Mouse (Mus musculus) liver, adult (tissue): ENCODE data around the gene Sept11.

ENCODE experiments used
- GATA4 ChIP-seq: IDR thresholded peaks from 2 replicates; pipeline ENCODE4 v1.6.1; 2014; ENCODE audit warnings: mild to moderate bottlenecking, low read length; ENCODE audit not compliant: insufficient replicate concordance

The Sept11 gene

DNA sequence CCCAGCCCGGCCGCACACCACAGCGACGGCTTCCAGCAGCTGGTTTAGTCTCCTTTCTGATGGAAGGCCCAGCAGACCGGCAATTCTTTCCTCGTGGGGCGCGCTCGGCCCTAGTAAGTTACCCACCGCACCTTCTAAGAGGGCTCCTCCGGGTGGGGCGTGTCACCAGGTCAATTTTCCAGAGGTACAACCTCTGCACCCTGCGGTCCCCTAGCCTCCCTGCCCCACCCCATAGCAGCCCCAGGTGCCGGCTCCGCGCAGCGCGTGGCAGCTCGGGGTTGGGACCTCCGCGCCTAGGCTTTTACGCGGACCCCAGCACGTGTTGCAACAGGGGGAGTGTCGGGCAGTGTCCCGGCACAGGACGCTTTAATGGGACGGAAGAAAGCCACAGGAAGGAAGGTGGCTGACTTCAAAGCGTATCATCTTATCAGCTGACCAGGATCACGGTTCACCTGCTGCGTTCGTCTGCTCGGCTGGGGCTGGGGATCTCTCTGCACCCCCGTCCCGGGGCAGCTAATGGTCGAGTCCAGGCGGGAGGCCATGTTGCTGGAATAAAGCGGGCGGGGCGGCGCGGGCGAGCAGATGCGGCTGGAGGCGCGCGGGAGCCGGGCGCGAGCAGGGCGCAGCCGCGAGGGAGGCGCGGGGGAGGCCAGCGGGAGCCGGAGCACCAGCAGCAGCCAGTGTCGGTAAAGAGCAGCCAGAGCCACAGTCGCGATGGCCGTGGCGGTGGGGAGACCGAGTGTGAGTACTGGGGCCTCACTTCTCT is at the start of gene Sept11:
Gene Sept11, plus strand, starts transcription at position 581 of the 766 bp plus-strand sequence.
- TF ChIP-seq GATA4 = peak; percentile 46; the same call in 1 of the 2 replicates

DNA sequence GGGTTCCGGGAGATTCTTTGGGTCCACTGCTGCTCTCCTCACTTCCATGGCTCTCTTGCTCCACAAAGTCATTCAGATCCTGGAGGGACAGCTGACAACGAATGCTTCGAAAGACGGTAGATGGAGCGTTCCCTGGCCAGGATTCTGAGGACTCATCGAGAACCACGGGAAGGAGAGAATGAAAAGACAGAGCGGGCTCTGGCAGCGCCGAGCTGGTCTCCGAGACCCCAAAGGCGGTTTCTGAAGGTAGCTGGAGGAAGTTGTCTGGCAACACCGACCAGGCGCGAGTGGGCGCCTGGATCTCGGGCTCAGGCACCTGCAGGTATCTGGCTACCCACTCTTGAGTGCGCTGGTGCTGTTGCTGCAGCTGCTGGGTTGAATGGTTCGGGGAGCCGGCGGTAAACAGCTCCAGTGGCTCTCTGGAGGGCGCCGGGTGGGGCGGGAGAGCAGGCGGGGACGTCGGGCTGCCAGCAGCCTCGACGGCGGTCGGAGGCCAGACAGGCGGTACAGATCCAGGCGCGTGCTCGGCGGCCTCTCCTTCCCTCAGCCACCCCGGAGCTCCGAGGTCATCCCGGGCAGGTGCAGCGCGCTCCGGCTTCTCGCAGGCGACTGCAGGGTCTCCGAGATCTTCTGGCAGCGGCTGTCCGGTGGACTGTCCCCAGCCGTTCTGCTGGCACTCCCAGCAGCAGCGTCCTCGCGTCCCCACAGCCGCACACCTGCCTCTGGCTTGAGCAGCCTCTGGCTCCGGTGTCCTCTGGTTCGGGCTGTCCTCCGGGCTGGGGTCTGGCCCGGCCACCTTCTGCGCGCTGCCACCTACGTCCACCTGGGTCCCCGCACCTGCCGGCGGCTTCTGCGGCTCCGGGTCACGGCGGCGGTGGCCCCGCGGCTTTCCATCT is 49.3 kb upstream of the Sept11 start:
- no peak for TF ChIP-seq GATA4

DNA sequence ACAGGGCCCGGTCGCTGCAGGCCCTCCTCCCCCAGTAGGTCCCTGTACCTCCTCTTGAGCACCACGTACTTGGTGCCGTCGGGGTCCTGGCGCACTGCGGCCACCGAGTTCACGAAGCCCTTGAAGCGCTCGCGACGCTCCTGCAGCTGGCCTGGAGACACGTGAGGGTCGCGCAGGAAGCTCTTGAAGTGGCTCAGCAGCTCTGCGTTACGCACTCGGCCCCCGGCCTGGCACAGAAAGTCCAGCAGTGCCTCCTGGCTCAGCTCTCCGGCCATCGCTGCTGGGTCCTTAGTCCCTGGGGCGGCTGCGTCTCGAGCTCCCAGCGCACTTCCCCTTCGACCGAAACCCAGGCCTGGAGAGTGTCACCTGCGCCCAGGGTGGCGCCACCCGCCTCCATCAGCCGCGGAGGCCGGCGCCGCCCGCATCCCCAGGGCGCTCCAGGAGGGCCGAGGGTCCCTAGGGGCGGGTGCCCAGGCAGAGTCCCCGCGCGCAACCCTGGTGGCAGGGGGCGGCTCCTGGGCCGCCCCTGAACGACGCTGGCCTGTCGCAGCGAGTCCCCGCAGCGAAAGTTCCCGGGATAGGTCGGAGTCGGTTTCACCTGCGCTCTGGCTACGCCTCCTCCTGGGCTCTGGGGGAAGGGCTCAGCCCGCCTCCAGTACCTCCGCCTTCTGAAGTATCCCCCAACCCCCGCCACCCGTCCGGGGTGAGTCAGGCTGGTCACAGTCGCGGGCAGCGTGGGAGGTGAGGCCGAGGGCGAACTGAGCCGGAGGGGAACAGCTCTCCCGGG is 48.5 kb upstream of the Sept11 start, which contains the start of gene Sowahb:
Gene Sowahb, minus strand, starts transcription at position 439 of the 787 bp plus-strand sequence.
- no peak for TF ChIP-seq GATA4

DNA sequence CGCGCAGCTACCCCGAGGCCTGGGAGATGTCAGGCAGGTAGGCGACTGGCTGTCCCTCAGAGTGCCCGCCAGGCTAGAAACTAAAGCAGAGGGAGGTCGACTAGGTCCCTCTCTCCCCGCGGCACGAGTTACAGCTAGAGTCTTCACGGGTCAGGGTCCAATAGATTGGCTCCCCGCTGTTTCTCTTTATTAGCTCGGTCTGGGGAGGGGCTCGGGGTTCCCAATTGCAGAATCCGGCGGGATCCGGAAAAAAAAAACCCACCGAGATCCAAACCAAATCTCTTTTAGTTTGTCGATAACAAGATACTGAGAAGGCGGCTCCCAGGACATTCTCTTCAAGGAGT is 47.9 kb upstream of the Sept11 start:
- TF ChIP-seq GATA4 = no peak

DNA sequence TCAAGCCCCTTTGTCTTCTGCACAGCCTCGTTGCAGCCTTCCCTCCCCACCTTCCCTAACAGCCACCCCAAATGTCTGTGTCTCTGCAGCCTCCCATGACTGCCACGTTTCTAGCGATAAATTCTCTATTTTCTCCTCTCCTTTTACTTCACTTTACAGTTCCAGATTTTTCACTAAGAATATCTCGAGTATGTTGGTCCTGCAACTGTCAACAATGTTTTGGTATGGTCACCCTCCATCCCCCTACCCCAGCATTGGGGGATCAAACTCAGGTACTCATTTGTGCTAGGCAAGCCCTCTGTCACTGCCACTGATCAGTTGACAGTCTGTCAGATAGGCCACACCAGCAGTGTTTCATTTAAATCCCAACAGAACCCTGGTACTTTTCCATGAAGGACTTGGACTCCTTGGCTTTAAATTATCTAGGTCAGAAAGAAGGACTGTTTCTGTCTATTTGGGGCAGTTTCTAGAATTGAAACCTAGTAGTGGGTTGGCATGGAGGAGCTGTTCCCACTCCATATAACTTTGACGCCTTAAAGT is 46.9 kb upstream of the Sept11 start:
- TF ChIP-seq GATA4 = no peak

DNA sequence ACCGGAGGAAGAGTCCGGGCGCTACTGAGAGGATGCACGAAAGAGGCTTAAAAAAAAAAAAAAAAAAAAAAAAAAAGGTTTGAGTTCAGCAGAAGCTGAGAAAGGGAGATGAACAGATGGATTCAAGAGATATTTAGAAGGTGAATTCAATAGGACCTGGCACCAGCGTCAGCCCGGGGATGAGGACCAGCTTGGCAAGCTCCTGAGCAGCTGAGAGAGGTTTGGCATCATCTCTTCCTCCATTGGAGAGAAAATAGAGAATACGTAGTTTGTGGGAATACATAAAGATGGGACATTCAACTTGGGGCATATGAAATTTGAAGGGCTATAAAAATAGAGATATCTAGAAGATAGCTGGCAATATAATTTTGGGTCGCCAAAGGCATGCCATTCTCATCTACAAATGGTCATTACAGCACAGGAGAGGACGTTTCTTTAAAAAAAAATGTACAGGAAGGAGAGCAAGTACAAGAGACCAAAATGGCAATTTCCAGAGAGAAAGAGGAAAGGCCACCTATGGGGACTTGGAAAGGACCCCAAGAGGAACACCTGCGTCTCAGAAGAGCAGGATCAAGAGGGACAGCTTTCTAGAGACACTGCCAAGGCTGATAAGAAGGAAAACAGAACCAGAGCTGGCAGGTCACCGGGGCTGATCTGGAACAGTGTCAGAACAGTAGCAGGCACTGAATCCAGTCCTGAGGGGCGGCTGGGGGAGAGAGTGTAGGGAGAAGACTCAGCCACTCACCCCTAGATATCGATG is 44.6 kb upstream of the Sept11 start:
- TF ChIP-seq GATA4 = no peak

DNA sequence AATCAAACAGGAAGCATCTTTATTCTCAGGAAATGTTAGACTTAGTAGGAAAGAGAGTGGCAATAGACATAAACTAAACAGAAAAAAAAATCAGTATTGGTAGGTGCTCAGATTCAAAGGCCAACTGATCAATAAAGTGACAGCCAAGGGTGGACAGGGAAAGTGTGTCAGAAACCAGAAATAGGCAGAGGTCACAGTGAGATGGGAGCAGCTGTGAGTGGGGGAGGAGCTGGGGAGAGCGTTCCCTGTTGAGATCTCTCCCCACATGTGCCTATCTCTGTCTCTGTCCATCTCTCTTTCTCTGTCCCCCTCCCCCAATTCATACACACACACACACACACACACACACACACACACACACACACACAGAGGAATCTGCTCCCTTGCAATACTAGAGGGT is 43.3 kb upstream of the Sept11 start:
- no peak for TF ChIP-seq GATA4

DNA sequence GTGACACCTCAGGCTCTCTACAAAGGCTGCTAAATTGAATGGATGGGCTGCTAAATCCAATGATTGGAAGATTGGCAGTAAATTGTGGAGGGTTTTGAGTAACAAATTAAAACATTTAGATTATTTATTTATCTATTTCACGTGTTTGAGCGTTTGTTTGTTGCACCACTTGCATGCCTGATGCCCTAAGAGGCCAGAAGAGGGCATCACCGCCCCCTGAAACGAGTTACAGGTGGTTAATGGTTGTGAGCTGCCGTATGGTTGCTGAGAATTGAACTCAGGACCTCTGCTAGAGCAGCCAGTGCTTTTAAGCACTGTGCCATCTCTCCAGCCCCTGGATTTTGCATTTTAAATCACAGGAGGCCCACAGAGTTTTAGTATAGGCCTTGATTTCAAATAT is 42.2 kb upstream of the Sept11 start:
- no peak for TF ChIP-seq GATA4

DNA sequence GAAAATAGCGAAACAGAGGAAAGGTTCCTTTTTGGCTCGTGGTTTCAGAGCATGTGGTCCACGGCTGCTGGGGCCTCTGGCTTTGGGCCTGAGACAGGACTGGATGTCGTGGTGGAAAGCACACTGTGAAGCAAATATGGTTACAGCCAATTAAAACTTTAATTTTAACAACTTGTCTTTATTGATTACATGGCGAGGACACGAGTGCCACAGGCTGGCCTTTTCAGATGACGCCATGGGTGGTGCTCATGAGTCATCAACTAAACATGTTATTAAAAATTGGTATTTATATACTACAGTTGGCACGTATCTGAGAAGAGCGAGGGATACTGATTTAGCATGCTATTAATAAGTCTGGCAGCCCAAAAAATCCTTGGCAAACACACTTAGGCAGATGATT is 41.3 kb upstream of the Sept11 start:
- TF ChIP-seq GATA4 = no peak

DNA sequence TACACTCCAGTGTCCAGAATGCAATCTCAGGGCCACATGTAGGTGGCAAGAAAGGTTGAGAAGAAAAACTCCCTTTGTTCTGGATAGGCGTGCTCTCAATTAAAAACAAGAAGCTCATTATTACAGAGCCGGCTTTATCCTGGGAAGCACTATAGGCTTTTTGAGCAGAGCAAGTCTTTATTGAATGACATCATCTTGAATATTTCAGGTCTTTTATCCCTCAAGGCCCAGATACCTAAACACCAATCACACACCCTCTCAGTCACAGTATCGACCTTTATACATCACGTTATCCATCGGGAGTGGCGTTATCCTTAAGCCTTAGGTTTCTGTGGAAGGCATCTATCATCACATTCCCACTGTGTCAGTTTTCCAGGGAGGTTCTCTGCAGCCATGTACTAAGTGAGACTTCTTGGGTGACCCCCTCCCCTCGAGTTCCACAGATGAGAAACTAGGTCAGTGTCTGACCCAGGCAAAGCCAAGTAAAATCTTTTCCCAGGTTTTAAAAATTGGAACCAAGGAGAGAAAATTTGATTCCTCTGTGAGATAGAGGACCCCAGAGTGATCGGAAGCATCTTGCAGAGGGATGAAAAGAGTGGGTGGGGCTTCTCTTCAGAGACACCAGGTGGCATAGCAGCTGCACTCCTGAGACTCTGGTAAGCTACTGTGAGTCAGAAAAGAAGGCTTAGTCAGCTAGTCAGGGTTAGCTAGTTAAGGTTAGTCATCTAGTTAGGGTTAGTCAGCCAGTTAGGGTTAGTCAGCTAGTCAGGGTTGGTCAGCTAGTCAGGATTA is 39.4 kb upstream of the Sept11 start:
- TF ChIP-seq GATA4 = no peak

DNA sequence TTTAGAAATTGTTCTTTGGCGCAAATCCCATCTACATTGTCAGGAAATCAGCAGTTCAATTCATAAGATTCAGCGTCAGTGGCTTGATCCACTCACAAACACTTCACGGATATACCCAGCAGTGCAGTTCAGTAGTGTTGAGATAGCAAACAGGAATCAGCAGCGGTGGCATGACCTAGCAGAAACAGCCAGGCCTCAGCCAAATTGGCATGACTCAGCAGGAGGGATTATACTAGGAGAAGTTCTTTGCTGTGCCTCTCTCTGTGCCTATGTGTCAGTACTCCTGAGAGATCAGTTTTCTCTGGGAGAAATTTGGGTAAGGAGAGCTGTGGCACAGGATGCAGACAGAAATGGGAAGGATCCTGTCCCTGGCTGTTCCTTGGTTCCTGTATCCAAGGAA is 32.4 kb upstream of the Sept11 start:
- TF ChIP-seq GATA4 = no peak

DNA sequence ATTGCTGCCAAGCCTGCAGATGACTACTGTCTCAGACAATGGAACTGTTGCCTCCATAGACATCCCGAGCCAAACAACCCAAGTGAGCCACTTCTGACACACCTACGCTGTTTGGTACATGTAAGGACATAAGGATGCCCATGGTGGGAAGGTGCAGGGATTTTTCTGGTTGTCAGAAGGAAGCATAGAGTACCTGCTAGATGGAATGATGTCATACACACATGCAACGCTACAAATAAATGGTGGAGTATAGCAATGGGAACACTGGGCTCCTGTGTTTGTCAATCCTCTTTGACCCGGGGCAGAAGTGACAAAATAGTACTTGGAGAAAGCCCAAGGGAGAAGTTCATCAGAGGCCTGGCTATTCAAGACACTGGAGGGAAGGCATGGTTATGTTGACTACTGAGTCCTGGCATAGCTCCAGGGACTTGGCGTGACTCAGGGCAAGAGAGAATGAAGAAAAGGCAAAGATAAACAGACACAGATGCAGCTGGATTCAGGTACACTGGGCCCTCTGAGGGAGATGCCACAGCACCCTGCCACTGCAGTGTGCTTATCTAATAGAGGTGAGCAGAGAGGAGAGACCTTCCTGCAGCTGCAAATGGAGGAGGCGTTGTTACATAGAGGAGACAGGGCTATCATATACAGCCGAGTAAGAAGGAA is 15.4 kb upstream of the Sept11 start:
- TF ChIP-seq GATA4 = no peak

DNA sequence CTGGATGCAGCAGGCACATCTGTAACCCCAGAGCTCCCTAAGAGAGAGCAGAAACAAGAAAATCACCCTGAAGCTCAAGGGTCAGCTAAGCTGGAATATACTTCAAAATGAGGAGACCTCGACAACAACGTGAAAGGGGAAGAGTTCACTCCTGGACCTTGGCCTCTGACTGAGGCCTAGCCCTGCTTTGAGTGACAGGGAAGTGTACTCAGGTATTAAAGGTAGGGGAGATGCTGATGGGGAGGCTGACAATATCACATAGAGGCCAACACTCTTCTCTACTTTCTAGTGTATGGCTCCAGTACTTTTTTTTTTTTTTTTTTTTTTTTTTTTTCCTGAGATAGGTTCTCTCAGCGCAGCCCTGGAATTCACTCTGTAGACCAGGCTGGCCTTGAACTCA is 13.6 kb upstream of the Sept11 start:
- no peak for TF ChIP-seq GATA4
